Mouse (Mus musculus) olfactory bulb, adult 2 months (tissue): Measurements from ENCODE around the gene Ninl.

Experiments used
- CTCF ChIP-seq: fragments of 200-500 bp; IDR thresholded peaks from 2 replicates; pipeline ENCODE4 v1.5.1; 2012; ENCODE audit warnings: low read depth, mild to moderate bottlenecking, low read length, moderate library complexity; ENCODE audit not compliant: insufficient read depth
- POLR2A ChIP-seq: fragments of 200-500 bp; IDR thresholded peaks from 2 replicates; pipeline ENCODE4 v1.6.1; 2012; ENCODE audit warnings: mild to moderate bottlenecking, low read depth, low read length, moderate library complexity; ENCODE audit not compliant: insufficient read depth

DNA sequence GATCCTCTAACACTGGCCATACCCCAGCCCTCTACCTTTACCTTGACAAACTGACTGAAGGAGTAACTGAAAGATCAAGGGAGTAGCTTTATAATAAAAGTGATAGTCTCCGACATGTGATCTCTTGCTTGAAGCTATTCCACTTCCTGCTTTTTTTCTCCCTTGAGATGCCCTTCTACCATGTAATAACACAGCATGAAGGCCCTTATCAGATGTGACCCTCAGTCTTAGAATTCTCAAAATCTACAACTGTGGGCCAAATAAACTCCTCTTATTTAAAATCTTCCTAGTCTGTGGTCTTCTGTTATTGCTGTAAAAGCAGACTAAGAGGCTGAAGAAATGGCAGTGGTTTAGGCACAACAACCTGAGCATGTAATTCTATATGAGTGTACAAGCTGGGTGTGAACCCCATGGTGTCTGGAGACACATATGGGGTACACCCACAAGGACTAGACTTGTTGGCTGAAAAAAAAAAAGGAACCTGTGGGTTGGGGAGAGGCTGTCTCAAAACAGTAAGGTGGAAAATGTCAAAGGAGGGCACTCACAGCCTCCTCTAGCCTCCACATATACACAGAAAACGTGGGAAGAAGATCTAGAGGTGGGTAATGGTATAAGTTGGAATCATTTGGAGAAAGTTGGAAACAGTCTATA lies 144.4 kb downstream of the Ninl start:
- TF ChIP-seq CTCF (no peak), POLR2A (no peak)
